Mouse (Mus musculus) cortical plate, adult 2 months (tissue): ENCODE results near the gene Hmox1.
A peak's percentile ranks its signal among the peaks of the same experiment; 100 is the strongest.

Experiments
- CTCF ChIP-seq: fragments of 200-500 bp; IDR thresholded peaks from 2 replicates; pipeline ENCODE4 v1.5.1; 2011; ENCODE audit warnings: mild to moderate bottlenecking, control low read depth, low read length; ENCODE audit not compliant: insufficient read depth; ENCODE audit errors: extremely low read depth
- POLR2A ChIP-seq: fragments of 200-500 bp; IDR thresholded peaks from 2 replicates; pipeline ENCODE4 v1.6.1; 2011; ENCODE audit warnings: mild to moderate bottlenecking, low read length, control low read depth; ENCODE audit not compliant: insufficient read depth; ENCODE audit errors: extremely low read depth

DNA sequence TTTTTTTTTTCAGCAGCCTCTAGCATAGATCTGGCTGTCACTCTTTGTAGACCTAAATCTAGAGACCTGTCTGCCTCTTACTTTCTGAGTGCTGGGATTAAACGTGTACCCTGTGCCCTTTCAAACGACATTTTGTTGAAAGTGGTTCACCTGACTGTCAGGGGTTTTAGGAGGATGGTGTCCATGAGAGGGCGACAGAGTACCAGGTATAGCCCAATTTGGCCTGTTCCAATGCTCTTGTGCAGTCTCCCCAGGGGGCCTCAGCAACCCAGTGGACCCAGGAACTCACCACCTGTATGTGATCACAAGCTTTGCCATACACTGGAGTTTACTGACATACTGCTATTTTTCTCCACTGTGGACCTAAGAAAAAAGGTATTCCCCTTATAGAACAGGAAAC is 39.1 kb downstream of the Hmox1 start:
- TF ChIP-seq CTCF (peak; percentile 92), POLR2A (no peak)
